Mouse (Mus musculus) megakaryocyte, embryonic 14.5 days (primary cell): ENCODE measurements around the gene Slc12a7.

ENCODE experiments used
- FLI1 ChIP-seq: IDR thresholded peaks from 2 replicates; pipeline ENCODE4 v1.6.1; 2012; ENCODE audit warnings: low read length, inconsistent platforms, mixed read lengths
- GATA1 ChIP-seq: IDR thresholded peaks from 3 replicates; pipeline ENCODE4 v1.6.1; 2012; ENCODE audit warnings: mixed read lengths, low read length, inconsistent platforms, borderline replicate concordance

DNA sequence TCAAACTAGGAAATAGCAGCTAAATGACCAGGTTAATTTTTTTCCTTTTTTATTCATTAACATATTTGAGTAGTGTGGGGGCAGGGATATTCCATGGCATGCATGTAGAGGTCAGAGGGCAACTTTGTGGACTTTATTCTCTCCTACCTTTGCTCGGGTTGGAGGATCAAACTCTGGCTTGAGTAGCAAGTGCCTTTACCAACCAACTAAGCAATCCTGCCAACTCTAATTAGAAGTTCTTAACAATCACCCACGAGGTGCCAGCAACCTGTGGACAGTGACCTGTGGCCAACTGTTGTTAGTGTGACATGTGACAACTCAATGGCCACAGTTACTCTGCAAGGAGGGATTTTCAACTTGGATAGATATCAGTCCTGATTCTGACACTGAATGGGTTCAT, 24.0 kb downstream of the Slc12a7 start:
- TF ChIP-seq GATA1 (no peak), FLI1 (no peak)
